14 mouse cellular contexts compared by ENCODE assay signal in genomic region chr7:130246483-130246882, GRCm38 (mm10).
DNase-seq lines count a peak whose midpoint lies in the region; ATAC-seq and TF ChIP-seq lines count a peak whose summit lies in the region.
"Had no signal": no experiment of that assay in that cellular context is flagged by ENCODE, and none has a peak within 500 bp of the region (broad histone marks: within the 10 kb centered on the region; RNA-seq: fewer than 3 reads in every experiment).

No protein-coding gene starts in this region.

- peaks cover 18% of the 10 kb centered on the region; the same call in 1 of the 2 replicates for H3K79me2 ChIP-seq in liver, adult 2 months (ENCODE audit: control insufficient read depth, insufficient read depth, low read length)

- ATAC-seq in intestine, postnatal 0 days, result peak; percentile 93
- no peak for ATAC-seq in forebrain, embryonic 11.5 days (replicated peaks; ENCODE audit: low FRiP score)

- intact Hi-C loops in left cerebral cortex, postnatal 25 days (cut with DNase I), result no loop called here

- H3K9me3 ChIP-seq in intestine, postnatal 0 days (ENCODE audit: control insufficient read depth), result no peaks in the 10 kb centered on the region
- H3K9me3 ChIP-seq in forebrain, embryonic 11.5 days (ENCODE audit: control insufficient read depth, low read length), result no peaks in the 10 kb centered on the region
- H3K9me3 ChIP-seq: hindbrain, embryonic 15.5 days; limb, embryonic 12.5 days had no signal

- peaks cover 13% of the 10 kb centered on the region for H3K4me1 ChIP-seq in liver, adult 2 months (ENCODE audit: control insufficient read depth, insufficient read depth, low read length)
- H3K4me1 ChIP-seq in intestine, postnatal 0 days (replicated peaks; ENCODE audit: control insufficient read depth, insufficient read depth, low read length), result peaks cover 11% of the 10 kb centered on the region; the same call in 1 of the 2 replicates
- peaks cover 8% of the 10 kb centered on the region; the same call in 1 of the 2 replicates for H3K4me1 ChIP-seq in forebrain, embryonic 11.5 days (replicated peaks; ENCODE audit: control insufficient read depth, insufficient read depth, low read length)

- peak overlapping the region; percentile 25 for H3K27ac ChIP-seq in liver, adult 2 months (replicated peaks; ENCODE audit: insufficient read depth, low read depth, low read length)
- 0 out of 2 replicates have a peak overlapping the region, but pooled peaks have one; percentile 41 for H3K27ac ChIP-seq in intestine, postnatal 0 days (ENCODE audit: low read depth, low read length)
- no peak overlapping the region for H3K27ac ChIP-seq in forebrain, embryonic 11.5 days (ENCODE audit: low read depth, low read length)
- H3K27ac ChIP-seq: hindbrain, embryonic 15.5 days; limb, embryonic 12.5 days had no signal

- H3K27me3 ChIP-seq in liver, adult 2 months (ENCODE audit: control insufficient read depth, insufficient read depth, low read length), result no peaks in the 10 kb centered on the region
- H3K27me3 ChIP-seq in intestine, postnatal 0 days (replicated peaks; ENCODE audit: control insufficient read depth, insufficient read depth, low read length), result no peaks in the 10 kb centered on the region
- H3K27me3 ChIP-seq in forebrain, embryonic 11.5 days (ENCODE audit: control insufficient read depth, insufficient read depth, low read length), result peaks cover 4% of the 10 kb centered on the region; the same call in 1 of the 2 replicates
- H3K27me3 ChIP-seq: hindbrain, embryonic 15.5 days; limb, embryonic 12.5 days had no signal

- peak; percentile 68 for DNase-seq in liver, adult 2 months (ENCODE audit: extremely low read depth, low read depth, low spot score)
- DNase-seq in liver, result no peak
- DNase-seq in lung, postnatal 14 days, result peak; percentile 51
- no peak for DNase-seq in gastrocnemius, postnatal 10 days
- DNase-seq in left cerebral cortex, postnatal 25 days (ENCODE audit: low spot score in 2 of 2), result no peak
- DNase-seq in forebrain, embryonic 11.5 days (ENCODE audit: low spot score), result no peak
- DNase-seq: cerebellum, adult 11-12 months; heart, postnatal 10 days; kidney, adult 9 months; layer of hippocampus, postnatal 36 days; midbrain, embryonic 14.5 days had no signal

- H3K4me3 ChIP-seq in liver, adult 2 months (ENCODE audit: insufficient read depth, low read depth, low read length), result no peak overlapping the region
- H3K4me3 ChIP-seq in intestine, postnatal 0 days (ENCODE audit: low read depth, low read length), result peak overlapping the region; percentile 1; the same call in 1 of the 2 replicates
- H3K4me3 ChIP-seq in forebrain, embryonic 11.5 days (ENCODE audit: low read depth, low read length), result no peak overlapping the region
- H3K4me3 ChIP-seq: hindbrain, embryonic 15.5 days; limb, embryonic 12.5 days had no signal

- no peak for TF ChIP-seq POLR2A in liver, adult 2 months (IDR thresholded peaks at IDR 0.05; ENCODE audit: extremely low read depth, insufficient read depth, low read length)

- 36% methylated on average over 7 of the region's 7 CpGs for WGBS in liver, adult 2 months
- WGBS in intestine, postnatal 0 days, result 18% methylated on average over 7 of the region's 7 CpGs
- WGBS in forebrain, embryonic 11.5 days, result 87% methylated on average over 7 of the region's 7 CpGs

- no peak overlapping the region for H3K9ac ChIP-seq in liver, adult 2 months (ENCODE audit: low read depth, low read length)
- no peak overlapping the region for H3K9ac ChIP-seq in intestine, postnatal 0 days (ENCODE audit: low read depth, low read length)
- no peak overlapping the region for H3K9ac ChIP-seq in forebrain, embryonic 11.5 days (ENCODE audit: low read length)
- H3K9ac ChIP-seq: hindbrain, embryonic 15.5 days; limb, embryonic 12.5 days had no signal

- TF ChIP-seq CTCF in liver, adult 2 months (IDR thresholded peaks at IDR 0.05; ENCODE audit: low read depth, low read length), result no peak
- no peak for TF ChIP-seq CTCF in intestine, postnatal 0 days (IDR thresholded peaks at IDR 0.05; ENCODE audit: low read depth)

- H3K4me2 ChIP-seq in intestine, postnatal 0 days (replicated peaks; ENCODE audit: low read depth), result peak overlapping the region; percentile 53
- H3K4me2 ChIP-seq in forebrain, embryonic 11.5 days (ENCODE audit: low read depth, low read length, severe bottlenecking), result no peak overlapping the region
- H3K4me2 ChIP-seq: hindbrain, embryonic 15.5 days; limb, embryonic 12.5 days had no signal

- no peaks in the 10 kb centered on the region for H3K36me3 ChIP-seq in liver, adult 2 months (ENCODE audit: control insufficient read depth, insufficient read depth, low read length)
- no peaks in the 10 kb centered on the region for H3K36me3 ChIP-seq in intestine, postnatal 0 days (ENCODE audit: control insufficient read depth, insufficient read depth)
- H3K36me3 ChIP-seq in forebrain, embryonic 11.5 days (ENCODE audit: control insufficient read depth, insufficient read depth, low read length), result no peaks in the 10 kb centered on the region
- H3K36me3 ChIP-seq: hindbrain, embryonic 15.5 days had no signal

Comparison
In these comparisons a context has a peak if more than half of its experiments do, and no peak if none do; other contexts are left out.
1. DNase-seq: peak in liver, adult 2 months (single experiment) and lung, postnatal 14 days (single experiment); none in liver (single experiment), gastrocnemius, postnatal 10 days (single experiment), left cerebral cortex, postnatal 25 days (0 of 2) and forebrain, embryonic 11.5 days (single experiment).